Mouse (Mus musculus): ENCODE data around the gene Aldh4a1. TPM values are rescaled to one million over a fixed set of nuclear protein-coding genes. Genes with fewer than 3 reads are reported as not detected.

Gene Aldh4a1
- total and polyA plus RNA-seq, 2 experiments = 288 to 557 TPM

DNA sequence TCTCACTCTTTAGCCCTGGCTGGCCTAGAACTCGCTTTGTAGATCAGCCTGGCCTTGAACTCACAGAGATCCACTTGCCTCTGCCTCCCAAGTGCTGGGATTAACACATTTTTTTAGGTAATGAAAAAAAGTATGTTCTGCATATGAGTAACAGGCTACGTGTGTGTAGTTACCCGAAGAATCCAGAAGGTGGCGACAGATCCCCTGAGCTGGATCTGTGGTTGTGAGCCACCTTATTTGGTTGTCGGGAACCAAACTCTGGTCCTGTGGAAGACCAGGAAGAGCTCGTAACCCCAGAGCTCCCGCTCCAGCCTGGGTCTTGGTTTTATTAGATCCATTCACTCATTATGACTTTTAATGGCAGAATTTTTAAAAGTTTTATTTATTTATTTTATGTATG, 24.2 kb downstream of the Aldh4a1 start:
- 0 out of 2 replicates have a peak, but pooled peaks cover 1% of the 10 kb centered on the region for H3K79me2 ChIP-seq (ENCODE audit: control insufficient read depth, insufficient read depth, low read length)
- TF ChIP-seq POLR2A (IDR thresholded peaks at IDR 0.05; ENCODE audit: extremely low read depth, insufficient read depth, low read length) (no peak), CTCF (IDR thresholded peaks at IDR 0.05; ENCODE audit: low read depth, low read length) (peak; percentile 42; the same call in 1 of the 2 replicates)
- no peak overlapping the region for H3K27ac ChIP-seq (replicated peaks; ENCODE audit: insufficient read depth, low read depth, low read length)
- H3K4me1 ChIP-seq (ENCODE audit: control insufficient read depth, insufficient read depth, low read length) = no peaks in the 10 kb centered on the region
- peaks cover 42% of the 10 kb centered on the region for H3K36me3 ChIP-seq (ENCODE audit: control insufficient read depth, insufficient read depth, low read length)
- 90% methylated on average over 7 of the region's 7 CpGs for WGBS
- H3K9ac ChIP-seq (ENCODE audit: low read depth, low read length) = no peak overlapping the region
- no peaks in the 10 kb centered on the region for H3K27me3 ChIP-seq (ENCODE audit: control insufficient read depth, insufficient read depth, low read length)
- H3K4me3 ChIP-seq (ENCODE audit: insufficient read depth, low read depth, low read length) = no peak overlapping the region
- DNase-seq (ENCODE audit: extremely low read depth, low read depth, low spot score) = no peak

DNA sequence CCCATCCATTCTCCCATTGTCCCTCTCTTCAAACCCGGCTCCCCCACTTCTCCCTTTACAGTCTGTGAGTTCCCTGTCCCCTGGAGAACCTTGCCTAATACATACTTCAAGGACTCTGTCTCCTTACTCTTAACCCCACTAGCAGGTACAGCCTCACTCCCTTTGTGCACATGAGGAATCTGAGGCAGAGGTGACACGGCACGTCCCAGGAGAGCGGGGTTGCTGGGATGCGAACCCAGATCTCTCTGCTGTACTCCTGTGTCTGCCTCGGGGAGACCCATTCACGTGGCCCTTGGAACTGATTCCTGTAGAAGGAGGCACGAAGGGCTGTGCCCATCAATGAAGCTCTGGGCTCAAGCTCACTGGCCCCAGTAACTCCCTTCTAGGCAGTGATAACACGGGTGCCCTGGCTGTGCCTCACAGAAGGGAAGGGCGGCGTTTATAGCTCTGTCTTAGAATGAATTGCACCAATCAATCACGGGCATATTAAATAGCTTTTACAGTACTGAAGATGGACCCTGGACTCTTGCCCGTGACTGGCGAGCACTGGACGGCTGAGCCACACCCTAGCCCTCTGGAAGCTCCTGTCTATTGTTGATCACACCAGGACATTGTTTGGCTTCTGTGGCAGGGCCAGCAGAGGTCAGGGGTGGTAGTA, 27.5 kb downstream of the Aldh4a1 start:
- peak; percentile 46 for DNase-seq (ENCODE audit: extremely low read depth, low read depth, low spot score)
- Histone ChIP-seq H3K4me1 (ENCODE audit: control insufficient read depth, insufficient read depth, low read length) (no peaks in the 10 kb centered on the region), H3K36me3 (ENCODE audit: control insufficient read depth, insufficient read depth, low read length) (peaks cover 27% of the 10 kb centered on the region), H3K4me3 (ENCODE audit: insufficient read depth, low read depth, low read length) (no peak overlapping the region), H3K27me3 (ENCODE audit: control insufficient read depth, insufficient read depth, low read length) (no peaks in the 10 kb centered on the region), H3K9ac (ENCODE audit: low read depth, low read length) (no peak overlapping the region), H3K79me2 (ENCODE audit: control insufficient read depth, insufficient read depth, low read length) (no peaks in the 10 kb centered on the region), H3K27ac (replicated peaks; ENCODE audit: insufficient read depth, low read depth, low read length) (no peak overlapping the region)
- WGBS = 63% methylated on average over 15 of the region's 15 CpGs
- TF ChIP-seq CTCF (IDR thresholded peaks at IDR 0.05; ENCODE audit: low read depth, low read length) (no peak), POLR2A (IDR thresholded peaks at IDR 0.05; ENCODE audit: extremely low read depth, insufficient read depth, low read length) (no peak)

DNA sequence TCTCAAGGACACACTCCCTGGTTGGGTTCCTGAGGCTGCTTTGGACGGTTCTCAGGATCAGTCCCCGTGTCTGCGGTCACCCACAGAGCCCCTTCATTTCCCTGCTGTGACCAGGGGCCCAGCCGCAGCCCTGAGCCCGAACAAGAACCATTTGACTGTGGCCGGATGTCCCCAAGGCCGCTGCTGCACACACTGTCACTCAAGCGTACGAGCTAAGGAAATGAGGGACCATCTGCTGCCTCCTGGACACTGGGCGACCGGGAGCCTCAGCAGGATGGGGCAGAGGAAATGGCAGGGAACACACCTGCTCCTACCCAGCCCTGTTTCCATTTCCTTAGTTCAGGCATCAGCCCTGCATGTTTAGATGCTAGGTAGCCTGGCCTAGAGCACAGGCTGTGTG, 28.2 kb downstream of the Aldh4a1 start:
- H3K9ac ChIP-seq (ENCODE audit: low read depth, low read length) = no peak overlapping the region
- no peaks in the 10 kb centered on the region for H3K27me3 ChIP-seq (ENCODE audit: control insufficient read depth, insufficient read depth, low read length)
- no peak overlapping the region for H3K4me3 ChIP-seq (ENCODE audit: insufficient read depth, low read depth, low read length)
- TF ChIP-seq POLR2A (IDR thresholded peaks at IDR 0.05; ENCODE audit: extremely low read depth, insufficient read depth, low read length) (0 out of 2 replicates have a peak, but pooled peaks have one; percentile 13), CTCF (IDR thresholded peaks at IDR 0.05; ENCODE audit: low read depth, low read length) (no peak)
- peaks cover 22% of the 10 kb centered on the region; the same call in 1 of the 2 replicates for H3K36me3 ChIP-seq (ENCODE audit: control insufficient read depth, insufficient read depth, low read length)
- no peaks in the 10 kb centered on the region for H3K79me2 ChIP-seq (ENCODE audit: control insufficient read depth, insufficient read depth, low read length)
- DNase-seq (ENCODE audit: extremely low read depth, low read depth, low spot score) = no peak
- 76% methylated on average over 11 of the region's 11 CpGs for WGBS
- no peak overlapping the region for H3K27ac ChIP-seq (replicated peaks; ENCODE audit: insufficient read depth, low read depth, low read length)
- no peaks in the 10 kb centered on the region for H3K4me1 ChIP-seq (ENCODE audit: control insufficient read depth, insufficient read depth, low read length)

DNA sequence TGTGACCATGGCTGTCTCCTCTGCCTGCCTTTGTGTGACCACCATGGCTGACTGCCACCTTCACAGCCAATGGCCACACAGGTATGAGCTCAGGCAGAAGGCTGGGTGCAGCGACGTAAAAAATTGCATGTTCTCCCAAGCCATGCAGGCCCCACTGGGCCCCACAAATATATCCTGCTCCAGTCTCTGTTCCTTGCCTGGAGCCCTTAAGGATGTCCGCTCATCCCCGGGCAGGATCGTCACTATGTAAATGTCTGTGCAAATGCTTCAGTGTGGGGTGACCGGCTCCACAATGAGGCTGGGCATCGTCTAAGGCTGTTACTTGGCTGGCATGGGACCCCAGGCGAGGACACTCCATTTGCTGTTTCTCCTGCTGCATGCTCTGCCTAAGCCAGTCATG, 30.6 kb downstream of the Aldh4a1 start, which contains the start of gene Tas1r2:
Gene Tas1r2, plus strand, starts transcription at position 301 of the 400 bp plus-strand sequence.
- Histone ChIP-seq H3K4me1 (ENCODE audit: control insufficient read depth, insufficient read depth, low read length) (no peaks in the 10 kb centered on the region), H3K27ac (replicated peaks; ENCODE audit: insufficient read depth, low read depth, low read length) (no peak within 1 kb of the TSS), H3K4me3 (ENCODE audit: insufficient read depth, low read depth, low read length) (no peak within 1 kb of the TSS), H3K27me3 (ENCODE audit: control insufficient read depth, insufficient read depth, low read length) (no peaks in the 10 kb centered on the region), H3K79me2 (ENCODE audit: control insufficient read depth, insufficient read depth, low read length) (no peaks in the 10 kb centered on the region), H3K36me3 (ENCODE audit: control insufficient read depth, insufficient read depth, low read length) (peaks cover 9% of the 10 kb centered on the region; the same call in 1 of the 2 replicates), H3K9ac (ENCODE audit: low read depth, low read length) (no peak within 1 kb of the TSS)
- no peak for DNase-seq (ENCODE audit: extremely low read depth, low read depth, low spot score)
- WGBS = 79% methylated on average over 8 of the region's 8 CpGs
- TF ChIP-seq POLR2A (IDR thresholded peaks at IDR 0.05; ENCODE audit: extremely low read depth, insufficient read depth, low read length) = no peak

DNA sequence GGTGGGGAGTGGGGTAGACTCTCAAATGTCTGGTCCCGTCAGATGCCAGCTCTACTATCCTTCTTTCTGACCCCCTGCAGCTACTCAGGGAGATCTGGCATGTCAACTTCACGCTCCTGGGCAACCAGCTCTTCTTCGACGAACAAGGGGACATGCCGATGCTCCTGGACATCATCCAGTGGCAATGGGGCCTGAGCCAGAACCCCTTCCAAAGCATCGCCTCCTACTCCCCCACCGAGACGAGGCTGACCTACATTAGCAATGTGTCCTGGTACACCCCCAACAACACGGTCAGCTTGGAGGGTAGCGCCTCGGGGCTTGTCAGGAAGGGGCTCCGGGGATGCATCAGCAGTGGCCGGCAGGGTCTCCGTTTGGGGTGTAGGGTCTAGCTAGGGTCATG, 39.2 kb downstream of the Aldh4a1 start:
- Histone ChIP-seq H3K4me1 (ENCODE audit: control insufficient read depth, insufficient read depth, low read length) (no peaks in the 10 kb centered on the region), H3K4me3 (ENCODE audit: insufficient read depth, low read depth, low read length) (no peak overlapping the region), H3K9ac (ENCODE audit: low read depth, low read length) (no peak overlapping the region), H3K27ac (replicated peaks; ENCODE audit: insufficient read depth, low read depth, low read length) (no peak overlapping the region), H3K36me3 (ENCODE audit: control insufficient read depth, insufficient read depth, low read length) (no peaks in the 10 kb centered on the region), H3K79me2 (ENCODE audit: control insufficient read depth, insufficient read depth, low read length) (no peaks in the 10 kb centered on the region), H3K27me3 (ENCODE audit: control insufficient read depth, insufficient read depth, low read length) (no peaks in the 10 kb centered on the region)
- TF ChIP-seq POLR2A (IDR thresholded peaks at IDR 0.05; ENCODE audit: extremely low read depth, insufficient read depth, low read length) = no peak
- no peak for TF ChIP-seq CTCF (IDR thresholded peaks at IDR 0.05; ENCODE audit: low read depth, low read length)
- no peak for DNase-seq (ENCODE audit: extremely low read depth, low read depth, low spot score)
- 88% methylated on average over 14 of the region's 14 CpGs for WGBS

DNA sequence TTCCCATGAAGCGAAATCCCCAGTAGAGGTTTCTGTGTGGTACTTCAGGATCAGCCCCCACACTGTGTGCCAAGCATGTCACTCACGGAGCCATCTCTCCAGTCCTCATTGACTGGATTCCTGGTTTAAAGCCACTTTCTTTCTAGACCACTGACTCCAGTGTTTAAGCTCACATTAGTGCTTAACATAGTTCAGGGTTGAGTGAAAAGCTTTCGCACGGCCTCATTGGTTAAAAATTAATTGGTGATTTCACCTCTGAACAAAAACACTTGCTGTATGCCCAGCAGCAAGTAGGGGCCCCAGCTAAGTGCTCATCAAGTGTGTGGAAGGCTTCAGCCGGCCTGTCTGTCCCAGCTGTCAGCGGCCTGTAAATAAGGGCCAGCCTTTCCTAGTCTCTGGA, 45.0 kb downstream of the Aldh4a1 start:
- no peaks in the 10 kb centered on the region for H3K79me2 ChIP-seq (ENCODE audit: control insufficient read depth, insufficient read depth, low read length)
- H3K4me3 ChIP-seq (ENCODE audit: insufficient read depth, low read depth, low read length) = no peak overlapping the region
- TF ChIP-seq CTCF (IDR thresholded peaks at IDR 0.05; ENCODE audit: low read depth, low read length) = no peak

More for the DNA sequence above, 45.0 kb downstream of the Aldh4a1 start:
- DNase-seq (ENCODE audit: extremely low read depth, low read depth, low spot score) = peak; percentile 51
- Histone ChIP-seq H3K9ac (ENCODE audit: low read depth, low read length) (no peak overlapping the region), H3K36me3 (ENCODE audit: control insufficient read depth, insufficient read depth, low read length) (no peaks in the 10 kb centered on the region), H3K27ac (replicated peaks; ENCODE audit: insufficient read depth, low read depth, low read length) (no peak overlapping the region), H3K4me1 (ENCODE audit: control insufficient read depth, insufficient read depth, low read length) (no peaks in the 10 kb centered on the region), H3K27me3 (ENCODE audit: control insufficient read depth, insufficient read depth, low read length) (no peaks in the 10 kb centered on the region)
- 55% methylated on average over 6 of the region's 6 CpGs for WGBS
